Mouse (Mus musculus) telencephalon, adult 2 months (tissue): ENCODE results near the gene Gadd45gip1.

Source experiments
- DNase-seq: peaks from one replicate; pipeline ENCODE4 v3.0.0-alpha.2; 2011; ENCODE audit warnings: low read depth, low spot score

Gene Gadd45gip1

DNA sequence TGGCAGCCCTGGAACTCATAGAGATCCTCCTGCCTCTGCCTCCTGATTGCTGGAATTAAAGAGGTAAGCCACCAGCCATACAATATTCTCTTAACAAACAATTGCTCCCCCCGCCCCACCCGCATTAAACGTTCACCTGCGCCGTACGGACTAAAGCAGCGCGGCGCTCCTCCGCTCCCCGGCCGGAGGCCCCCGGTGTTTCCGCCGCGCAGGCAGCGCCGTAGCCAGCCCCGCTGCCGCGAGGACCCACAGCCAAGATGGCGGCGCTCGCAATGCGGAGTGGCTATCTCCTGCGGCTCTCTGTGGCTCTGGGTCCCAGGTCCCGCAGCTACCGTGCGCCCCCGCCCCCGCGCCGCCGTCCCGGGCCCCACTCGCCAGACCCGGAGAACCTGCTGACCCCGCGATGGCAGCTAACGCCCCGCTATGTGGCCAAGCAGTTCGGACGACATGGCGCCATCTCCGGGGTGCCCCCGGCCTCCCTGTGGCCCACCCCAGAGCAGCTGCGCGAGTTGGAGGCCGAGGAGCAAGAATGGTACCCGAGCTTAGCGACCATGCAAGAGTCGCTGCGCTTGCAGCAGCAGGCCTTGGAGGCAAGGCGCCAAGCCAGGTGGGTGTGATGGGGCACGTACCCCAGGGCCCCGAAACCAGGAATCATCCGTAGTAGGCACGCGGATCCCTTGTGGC lies 854 bp downstream of the Gadd45gip1 start:
- no peak for DNase-seq

DNA sequence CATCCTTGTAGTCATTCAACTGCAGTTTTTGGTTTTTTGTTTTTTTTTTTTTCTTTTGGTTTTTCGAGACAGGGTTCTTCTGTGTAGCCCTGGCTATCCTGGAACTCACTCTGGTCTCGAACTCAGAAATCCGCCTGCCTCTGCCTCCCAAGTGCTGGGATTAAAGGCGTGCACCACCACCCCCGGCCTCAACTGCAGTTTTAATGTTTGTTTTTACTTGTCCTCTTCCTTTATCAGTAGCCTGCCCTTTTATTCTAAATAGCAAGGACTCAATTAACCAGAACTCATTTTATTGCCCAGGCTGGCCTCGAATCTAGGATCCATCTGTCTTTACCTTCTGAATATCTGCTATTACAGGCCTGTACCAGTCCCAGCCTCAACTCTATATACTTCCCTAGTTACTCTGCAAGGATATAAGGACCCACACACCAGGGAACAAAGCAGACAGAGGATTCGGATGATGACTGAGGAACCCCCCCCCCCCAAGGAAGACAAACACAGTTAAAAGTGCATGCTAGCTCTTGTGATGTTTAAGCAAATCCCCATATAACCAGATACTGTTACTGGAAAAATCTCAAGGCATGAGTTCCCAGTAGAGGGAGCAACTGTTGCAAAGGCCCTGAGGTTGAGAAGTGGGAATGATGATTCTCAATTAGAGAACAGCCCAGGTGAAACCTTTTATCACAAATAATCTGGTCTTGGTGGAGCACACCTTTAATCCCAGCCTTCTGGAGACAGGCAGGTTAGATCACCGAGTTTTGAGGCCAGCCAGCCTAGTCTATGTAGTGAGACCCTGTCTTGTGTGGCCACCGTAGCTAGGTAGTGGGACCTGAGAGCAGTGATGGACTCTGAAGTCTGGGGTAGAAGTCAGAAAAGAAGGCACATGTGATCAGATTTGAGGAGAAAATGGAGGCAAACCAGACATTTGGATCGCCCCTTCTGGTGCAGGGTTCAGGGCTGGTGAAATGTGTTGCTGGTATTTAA lies 1.7 kb downstream of the Gadd45gip1 start:
- DNase-seq, result no peak

DNA sequence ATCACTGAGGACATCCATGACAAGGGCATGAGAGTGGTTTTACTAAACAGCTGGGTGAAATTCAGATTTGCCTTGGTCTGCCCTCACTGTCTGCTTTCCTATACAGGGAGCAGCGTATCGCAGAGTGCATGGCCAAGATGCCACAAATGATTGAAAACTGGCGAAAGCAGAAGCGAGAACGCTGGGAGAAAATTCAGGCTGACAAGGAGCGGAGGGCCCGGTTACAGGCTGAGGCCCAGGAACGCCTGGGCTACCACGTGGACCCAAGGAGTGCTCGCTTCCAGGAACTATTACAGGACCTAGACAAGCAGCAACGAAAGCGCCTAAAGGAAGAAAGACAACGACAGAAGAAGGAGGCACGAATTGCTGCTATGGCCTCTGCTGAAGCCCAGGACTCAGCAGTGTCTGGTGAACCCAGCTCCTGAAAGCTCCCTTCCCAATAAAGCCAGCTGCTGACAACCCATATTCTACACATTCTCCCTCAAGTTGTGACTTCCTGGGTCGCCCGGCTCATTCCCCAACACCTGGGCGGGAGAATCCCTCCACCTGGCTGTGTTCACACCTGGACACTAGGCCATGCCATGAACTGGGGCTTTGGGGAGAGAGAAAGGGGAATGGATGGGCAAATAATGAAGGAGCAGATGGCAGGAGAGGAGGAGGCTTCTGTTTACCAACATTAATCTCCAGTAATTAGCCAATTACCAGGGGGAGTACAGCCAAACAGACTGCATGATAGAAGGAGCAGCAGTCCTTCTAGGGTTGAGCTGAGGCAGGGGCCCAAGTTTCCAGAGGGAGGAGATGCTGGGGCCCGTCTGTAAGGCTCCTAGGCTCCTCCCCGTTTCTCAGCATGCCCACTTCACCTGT lies 2.9 kb downstream of the Gadd45gip1 start:
- no peak for DNase-seq

DNA sequence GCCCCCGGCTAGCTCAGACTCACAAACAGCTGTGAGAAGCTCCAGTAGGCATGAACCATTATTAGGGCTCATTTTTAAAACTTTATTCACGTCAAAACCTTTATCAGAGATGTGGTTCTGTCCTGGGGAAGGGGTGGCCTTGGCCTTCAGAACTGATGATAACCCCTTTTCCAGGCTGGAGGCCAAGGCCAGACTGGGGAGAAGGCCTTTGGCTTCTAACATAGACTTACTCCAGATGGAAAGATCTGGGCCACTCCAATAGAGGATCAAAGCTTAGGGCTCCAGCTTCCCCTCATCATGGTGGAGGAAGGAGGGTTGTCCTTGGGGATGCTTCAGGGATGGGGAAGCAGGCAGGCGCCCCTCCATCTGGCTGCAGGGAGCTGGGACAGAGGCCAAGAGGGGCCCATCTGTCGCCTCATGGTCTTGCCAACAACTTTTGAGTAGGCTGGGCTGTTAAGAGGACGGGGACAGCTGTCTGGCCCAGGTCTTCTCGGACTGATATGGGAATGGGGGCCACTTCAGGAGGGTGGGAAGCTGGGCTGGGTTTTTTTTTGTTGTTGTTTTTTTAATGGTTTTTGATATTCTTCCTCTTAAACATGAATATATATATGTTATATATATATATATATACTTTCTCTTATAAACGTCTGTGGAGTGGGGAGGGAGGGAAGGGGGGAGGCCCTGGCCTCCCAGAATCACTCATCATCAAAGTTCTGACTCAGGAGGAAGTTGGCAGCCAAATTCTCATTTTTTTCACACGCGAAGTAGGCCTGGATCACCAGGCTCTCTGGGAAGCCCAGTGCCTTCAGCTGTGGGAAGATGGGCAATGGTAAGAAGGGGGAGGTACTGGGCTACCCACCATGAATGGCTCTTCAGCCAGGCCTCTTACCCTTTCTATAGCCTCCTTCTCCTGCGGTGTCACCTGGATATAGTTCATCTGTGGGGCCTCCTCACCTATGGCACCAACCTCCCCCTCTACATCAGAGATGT lies 3.8 kb downstream of the Gadd45gip1 start:
- no peak for DNase-seq

DNA sequence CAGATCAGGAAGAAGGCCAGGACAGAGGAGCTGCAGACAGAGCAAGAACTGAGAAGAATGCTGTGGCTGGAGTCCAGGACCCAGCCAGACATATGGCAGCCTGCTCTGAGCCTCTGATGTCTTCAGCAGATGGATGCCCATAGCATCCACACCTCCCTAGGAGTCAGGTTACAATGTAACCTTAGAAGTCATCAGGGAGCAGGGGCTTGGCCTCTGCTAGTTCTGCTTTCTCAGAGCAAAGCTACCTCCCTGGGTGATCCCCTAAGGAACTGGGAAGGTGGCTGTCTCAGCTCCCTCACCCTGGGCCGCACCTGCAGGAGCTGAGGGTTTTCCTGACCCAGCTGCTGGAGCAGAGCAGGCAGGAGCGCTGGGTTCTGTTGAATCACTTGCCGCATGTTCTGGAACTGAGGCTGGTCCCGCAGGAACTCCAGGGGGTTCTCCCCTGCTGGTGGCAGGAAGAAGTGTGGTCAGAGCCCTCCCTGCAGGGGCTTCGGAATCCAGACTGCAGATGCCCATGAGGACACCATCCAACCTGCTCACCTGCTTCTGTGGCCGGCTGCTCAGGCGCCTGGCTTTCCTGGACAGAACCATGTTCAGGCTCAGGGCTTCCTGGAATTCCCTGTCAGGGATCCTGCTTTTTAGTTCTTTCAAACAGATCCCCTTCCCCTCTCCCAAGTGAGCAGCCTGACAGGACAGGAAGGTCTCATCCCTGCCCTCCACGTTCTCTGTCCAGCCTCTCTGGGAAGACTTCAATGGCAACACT lies 6.0 kb downstream of the Gadd45gip1 start:
- DNase-seq, result no peak

DNA sequence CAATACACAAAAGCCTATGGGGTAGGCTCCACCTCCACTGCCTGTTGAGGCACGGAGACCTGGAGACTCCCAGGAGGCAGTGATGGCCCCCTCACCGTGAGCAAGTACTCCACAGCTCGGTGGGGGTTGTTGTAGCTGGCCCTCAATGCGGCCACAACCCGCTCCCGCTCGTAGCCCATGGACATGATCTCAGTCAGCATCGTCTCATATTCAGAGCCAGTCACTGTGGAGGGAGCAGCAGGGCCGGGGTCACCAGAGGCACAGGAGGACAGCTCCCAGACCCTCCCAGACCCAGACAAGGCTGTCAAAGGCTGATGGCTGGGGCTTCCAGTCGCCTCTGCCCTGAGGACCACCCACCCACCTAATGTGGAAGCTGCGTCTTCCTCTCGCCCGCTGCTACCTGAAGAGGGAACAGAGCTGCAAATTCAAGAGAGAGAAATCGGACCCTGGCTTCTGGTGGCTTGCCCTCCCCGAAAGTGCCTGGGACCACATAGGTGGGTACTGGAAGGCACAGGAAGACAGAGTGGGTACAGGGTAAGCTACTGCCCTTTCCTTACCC lies 6.7 kb downstream of the Gadd45gip1 start:
- DNase-seq, result no peak

DNA sequence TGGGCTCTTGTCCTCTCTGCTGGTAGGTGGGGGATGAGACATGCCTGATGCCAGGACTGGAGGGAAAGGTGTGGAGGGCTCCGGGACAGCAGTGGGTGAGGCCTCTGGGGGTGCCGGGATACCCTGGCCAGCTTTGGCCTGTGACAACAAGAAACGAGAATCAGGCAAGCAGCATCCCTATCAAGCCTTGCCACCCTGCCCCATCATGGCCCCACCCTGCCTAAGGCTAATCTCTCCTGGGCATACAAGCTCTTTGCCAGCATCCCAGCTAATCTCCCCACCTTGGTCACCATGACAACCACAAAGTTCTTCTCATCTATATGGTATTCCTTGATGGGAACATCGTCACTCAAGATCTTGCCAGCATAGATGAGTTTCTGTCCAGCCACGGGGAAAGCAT lies 7.2 kb downstream of the Gadd45gip1 start:
- no peak for DNase-seq

DNA sequence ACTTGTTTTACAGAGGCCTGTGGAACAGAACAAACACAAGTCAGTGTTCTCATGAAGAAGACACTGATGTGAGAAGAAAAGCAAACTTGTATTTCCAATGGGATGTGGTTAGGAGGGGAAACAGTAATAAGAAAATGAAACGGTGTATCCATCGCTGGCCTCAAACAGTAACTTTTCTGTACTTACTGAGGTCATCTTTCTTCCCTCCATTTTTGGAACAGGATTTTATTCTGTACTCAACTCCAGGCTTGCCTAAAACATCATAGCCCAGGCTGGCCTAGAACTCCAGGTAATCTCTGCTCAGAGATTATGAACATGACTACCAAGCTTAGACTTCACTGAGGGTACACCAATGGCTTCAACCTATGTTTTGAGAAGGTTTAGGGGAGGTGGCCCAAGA lies 8.1 kb downstream of the Gadd45gip1 start:
- DNase-seq, result no peak

DNA sequence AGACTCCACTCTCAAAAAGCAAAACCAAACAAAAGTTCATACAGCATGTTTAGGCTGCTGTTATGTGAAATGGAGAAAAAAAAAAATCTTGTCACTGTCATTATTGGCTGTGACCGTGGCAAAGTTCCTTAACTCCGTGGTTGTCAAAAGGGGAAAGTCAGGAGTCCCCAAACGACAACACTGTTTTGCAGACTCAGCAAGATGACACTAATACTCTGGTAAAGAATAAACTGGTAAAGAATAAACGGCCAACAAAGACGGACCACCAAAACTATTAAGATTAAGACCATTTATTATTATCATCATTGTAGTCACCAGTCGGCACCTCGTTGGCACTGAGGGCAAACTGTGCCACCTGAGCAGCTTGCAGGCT lies 8.5 kb downstream of the Gadd45gip1 start:
- DNase-seq, result no peak

DNA sequence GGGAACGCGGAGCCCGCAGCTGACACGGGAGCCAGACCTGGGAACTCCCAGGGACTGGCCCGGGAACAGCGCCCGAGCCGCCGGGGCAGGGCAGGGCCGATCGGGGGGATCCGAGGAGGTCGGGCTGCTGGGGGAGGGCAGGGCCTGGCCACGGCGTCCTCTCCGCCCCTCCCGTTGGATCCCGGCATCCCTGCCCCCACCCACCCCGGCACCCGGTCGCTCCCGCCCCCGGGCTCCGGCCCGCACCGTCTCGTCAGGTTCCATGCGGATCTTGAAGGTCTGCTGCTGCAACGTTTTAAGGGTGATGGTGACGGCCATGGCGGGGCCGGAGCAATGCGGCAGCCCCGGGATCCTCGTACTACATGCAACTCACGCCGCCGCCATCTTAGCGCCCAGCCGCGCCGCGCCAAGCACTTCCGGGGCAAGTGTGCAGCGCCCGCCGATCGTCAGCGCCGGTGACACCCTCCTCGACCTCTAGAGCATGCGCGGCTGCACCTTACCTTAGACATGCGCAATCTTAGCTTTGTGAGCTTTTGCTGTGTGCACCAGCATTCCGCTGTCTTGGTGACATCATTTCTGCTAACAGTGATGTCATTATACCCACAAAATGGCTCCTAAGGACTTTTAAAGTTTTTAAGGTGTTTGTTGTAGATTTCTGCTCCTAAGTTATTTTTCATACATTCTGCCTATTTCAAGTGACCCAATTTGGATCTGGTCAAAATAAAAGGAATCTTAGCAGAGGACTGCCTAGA lies 9.1 kb downstream of the Gadd45gip1 start, which contains the start of gene Rad23a:
TSS of gene Rad23a (minus strand) at position 418 of the 752 bp plus-strand sequence.
- DNase-seq, result peak; percentile 95

DNA sequence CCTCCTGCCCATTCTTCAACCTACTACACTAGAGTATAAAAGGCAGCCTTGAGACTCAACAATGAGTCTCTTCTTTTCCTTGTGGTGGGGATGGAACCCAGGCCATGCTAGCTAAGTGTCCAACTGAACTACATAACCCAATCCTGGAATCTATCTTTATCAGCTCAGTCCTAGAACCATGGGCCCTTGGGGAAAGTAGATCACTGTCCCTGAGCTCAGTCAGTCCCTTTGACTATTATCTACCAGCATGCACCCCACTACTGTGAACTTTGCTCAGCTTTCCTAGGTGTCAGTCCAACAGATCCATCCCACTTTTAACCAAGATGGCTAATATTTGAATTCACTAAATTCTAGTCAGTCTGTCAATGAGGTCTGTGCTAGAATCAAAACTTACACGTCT lies 10.2 kb downstream of the Gadd45gip1 start:
- no peak for DNase-seq

DNA sequence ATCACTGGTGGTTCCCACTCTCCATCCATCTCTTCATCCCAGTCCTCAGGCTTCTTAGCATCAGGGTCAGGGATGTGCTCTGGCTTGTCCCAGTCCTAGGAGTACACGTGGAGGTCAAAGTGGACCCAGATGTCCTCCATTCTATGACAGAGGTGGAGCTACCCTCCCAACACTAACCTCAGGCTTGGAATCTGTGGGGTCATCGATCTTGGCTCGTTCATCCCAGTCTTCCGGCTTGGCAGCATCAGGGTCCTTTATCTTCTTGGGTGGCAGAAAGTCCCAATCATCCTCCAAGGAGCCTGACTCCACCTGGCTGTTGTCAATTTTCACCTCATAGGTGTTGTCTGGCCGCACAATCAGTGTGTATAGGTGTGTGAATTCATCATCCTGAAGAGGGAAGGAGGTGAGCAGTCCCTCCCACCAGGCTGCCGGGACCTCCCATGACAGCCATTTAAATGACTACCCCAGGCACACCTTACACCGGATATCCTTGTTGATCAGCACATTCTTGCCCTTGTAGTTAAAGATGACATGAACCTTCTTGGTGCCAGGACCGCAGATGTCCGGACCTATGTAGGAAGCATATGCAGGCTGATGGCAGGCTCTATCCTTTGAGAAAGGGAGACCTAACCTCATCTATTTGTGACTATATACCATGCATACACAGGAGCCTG lies 13.2 kb downstream of the Gadd45gip1 start:
- DNase-seq, result no peak

DNA sequence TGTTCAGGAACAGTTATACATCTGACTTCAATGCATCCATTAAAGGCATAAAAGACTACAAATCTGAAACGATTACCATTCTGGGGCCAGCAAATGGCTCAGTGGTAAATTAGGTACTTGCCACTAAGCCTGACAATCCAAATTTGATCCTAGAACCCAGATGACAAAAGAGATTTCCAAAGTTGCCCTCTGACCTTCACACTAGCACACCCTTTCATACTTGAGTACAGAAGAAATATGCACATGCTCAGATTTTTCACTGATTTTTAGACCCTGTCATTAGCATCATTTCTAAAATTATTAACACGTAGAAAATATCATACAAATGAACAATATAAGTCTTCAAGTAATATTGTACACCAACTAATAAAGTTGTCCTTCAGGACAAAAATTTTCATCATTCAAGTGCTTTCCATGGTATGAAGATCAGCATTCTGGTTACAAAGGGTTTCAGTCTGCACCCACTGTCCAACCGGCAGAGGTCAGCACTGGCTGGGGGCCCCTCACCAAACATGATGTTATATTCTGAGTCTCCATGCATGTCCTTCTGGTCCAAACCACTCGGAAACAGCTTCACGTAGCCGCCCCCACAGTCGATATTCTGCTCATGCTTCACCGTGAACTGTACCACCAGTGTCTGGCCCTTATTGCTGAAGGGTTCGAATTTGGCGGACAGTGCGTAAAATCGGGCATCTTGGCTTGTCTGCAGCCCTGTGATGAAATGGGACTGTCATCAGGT lies 14.2 kb downstream of the Gadd45gip1 start:
- no peak for DNase-seq

DNA sequence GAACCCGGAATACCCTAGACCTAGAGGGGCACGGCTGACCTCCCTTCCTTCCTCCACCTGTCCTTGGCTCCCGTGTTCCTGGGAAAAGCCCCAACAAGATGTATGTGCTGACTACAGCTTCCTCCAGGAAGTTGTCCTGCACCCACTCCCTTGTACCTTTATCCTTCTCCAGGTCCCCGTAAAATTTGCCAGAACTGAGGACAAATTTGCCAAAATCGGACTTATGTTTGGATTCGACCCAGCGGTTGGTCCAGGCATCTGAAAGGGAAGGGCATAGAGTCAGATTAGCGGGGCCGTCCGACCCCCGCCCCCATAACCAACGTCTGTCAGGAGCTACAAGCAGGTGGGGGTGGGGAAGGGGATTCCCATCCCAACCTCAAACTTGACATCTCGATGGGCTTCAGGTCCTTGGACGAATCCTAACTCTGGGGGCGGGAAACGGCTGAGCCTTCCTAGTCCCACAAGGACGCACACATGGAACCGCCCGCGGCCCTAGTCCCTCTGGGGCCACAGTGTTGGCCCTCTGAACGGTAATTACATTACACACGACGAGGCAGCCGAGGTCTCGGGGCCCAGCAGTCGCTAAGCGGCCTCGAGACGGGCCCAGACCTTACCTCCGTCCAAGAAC lies 14.9 kb downstream of the Gadd45gip1 start:
- DNase-seq, result no peak

DNA sequence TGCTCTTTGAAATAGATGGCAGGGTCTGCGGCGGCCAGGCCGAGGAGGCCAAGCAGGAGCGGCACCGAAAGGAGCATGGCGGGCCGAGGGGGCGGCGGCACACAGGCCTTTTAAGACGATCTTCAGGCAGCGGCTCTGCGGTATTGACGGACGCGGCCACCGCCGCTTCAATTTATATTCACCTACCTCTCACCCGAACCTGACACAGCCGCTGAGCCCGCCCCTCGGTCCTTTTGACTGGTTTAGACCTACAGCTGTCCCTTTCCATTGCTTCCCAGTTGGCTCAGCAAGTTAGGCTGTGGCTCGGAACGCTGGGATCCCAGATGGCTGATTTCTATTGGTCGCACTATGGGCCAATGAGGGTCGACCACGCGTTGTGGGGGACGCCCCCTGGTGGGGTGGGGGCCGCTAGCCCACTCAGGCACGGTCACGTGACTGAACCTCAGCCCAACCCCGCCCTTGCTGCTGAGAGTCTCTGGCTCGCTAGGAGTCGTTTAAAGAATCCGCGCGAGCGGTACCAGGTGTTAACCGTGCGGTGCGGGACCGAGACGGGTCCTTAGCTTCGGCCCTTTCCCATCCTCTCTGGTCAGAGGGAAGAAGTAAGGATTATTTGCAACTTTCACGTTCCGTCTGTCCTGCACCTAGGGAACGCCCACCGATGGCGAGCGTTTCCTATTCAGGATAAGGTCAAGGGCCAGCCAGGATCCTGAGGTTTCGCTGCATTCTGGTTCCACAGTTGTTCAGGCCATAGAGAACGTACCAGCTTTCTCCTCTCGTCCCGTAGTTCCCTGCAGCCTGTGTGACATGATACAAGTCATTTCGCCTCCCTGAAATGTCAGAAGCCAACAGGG lies 15.6 kb downstream of the Gadd45gip1 start, which contains the start of gene Calr:
TSS of gene Calr (minus strand) at position 213 of the 851 bp plus-strand sequence.
- peak; percentile 100 for DNase-seq
